Mouse (Mus musculus) bone marrow macrophage, adult 2 months (primary cell): ENCODE measurements around the gene Ssr3. TPM values are rescaled to one million over a fixed set of nuclear protein-coding genes. Genes with fewer than 3 reads are reported as not detected.
A peak's percentile ranks its signal among the peaks of the same experiment; 100 is the strongest.

ENCODE experiments used
- H3K27ac ChIP-seq: 2 replicates; pipeline ENCODE4 v1.5.1; 2012; ENCODE audit warnings: low read depth, low read length; ENCODE audit not compliant: insufficient read depth
- H3K4me1 ChIP-seq: 2 replicates; pipeline ENCODE4 v1.6.1; 2012; ENCODE audit warnings: low read length; ENCODE audit not compliant: control insufficient read depth, insufficient read depth
- H3K4me3 ChIP-seq: 2 replicates; pipeline ENCODE4 v1.5.1; 2012; ENCODE audit warnings: mild to moderate bottlenecking, low read length, moderate library complexity; ENCODE audit not compliant: insufficient read depth
- CTCF ChIP-seq: IDR thresholded peaks from 2 replicates; pipeline ENCODE4 v1.5.1; 2012; ENCODE audit warnings: low read depth, mild to moderate bottlenecking, low read length, moderate library complexity
- POLR2A ChIP-seq: IDR thresholded peaks from 2 replicates; pipeline ENCODE4 v1.6.1; 2012; ENCODE audit warnings: mild to moderate bottlenecking, low read depth, low read length, borderline replicate concordance
- polyA plus RNA-seq: library from polyadenylated mRNA; stranded (reverse); fragments of >200 nt; gene quantifications from 2 replicates; pipeline ENCODE4 v1.2.4, GENCODE M21; 2012; ENCODE audit not compliant: missing spikeins, insufficient read depth, insufficient read length

Ssr3 gene
- polyA plus RNA-seq, 1 experiment = 168 TPM

GRCm38 (mm10) chr3:65358841-65359240, 33.6 kb downstream of the Ssr3 start:
- TF ChIP-seq CTCF (no peak), POLR2A (no peak)
- Histone ChIP-seq H3K4me1 (peaks cover 9% of the 10 kb centered on the region), H3K27ac (no peak overlapping the region), H3K4me3 (no peak overlapping the region)

GRCm38 (mm10) chr3:65358275-65358674, 34.1 kb downstream of the Ssr3 start:
- Histone ChIP-seq H3K4me3 (no peak overlapping the region), H3K4me1 (peaks cover 13% of the 10 kb centered on the region), H3K27ac (no peak overlapping the region)
- TF ChIP-seq POLR2A (no peak), CTCF (no peak)

GRCm38 (mm10) chr3:65355479-65355878, 36.9 kb downstream of the Ssr3 start:
- Histone ChIP-seq H3K4me3 (no peak overlapping the region), H3K4me1 (peaks cover 27% of the 10 kb centered on the region), H3K27ac (no peak overlapping the region)
- TF ChIP-seq POLR2A = no peak
- TF ChIP-seq CTCF = no peak

DNA sequence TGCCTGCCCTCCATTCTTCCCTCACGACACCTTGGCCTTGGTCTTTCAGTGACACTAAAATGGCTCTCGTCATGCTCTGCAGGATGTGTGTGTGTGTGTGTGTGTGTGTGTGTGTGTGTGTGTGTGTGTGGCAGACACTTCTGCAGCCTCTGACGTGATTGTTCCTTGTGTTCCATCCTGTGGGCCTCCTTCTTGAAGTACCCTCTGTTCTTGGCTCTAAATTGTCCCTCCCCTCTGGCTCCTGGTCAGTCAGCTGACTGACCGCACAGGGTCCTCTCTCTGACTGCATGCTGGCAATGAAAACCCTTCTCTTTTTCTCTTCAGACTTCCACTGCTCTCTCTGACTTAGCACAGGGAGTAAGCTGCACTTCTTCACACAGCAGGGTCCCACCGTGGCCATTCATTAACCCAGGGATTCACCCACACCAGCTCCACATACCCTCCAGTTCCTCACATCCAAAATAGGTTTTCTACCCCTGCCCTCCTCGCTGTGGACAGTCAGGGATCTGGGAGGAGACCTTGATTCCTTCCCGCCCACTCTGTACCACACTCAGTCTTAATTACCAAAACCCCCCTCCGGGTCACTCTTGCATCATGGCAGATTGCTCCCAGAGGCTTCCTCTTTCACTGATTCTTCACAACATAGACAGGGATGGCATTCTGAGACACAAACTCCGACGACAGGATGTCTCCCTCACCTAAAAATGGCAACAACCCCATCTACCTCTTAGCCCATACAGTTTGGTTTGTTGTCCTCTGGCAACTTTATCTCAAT, 39.0 kb downstream of the Ssr3 start:
- Histone ChIP-seq H3K4me3 (no peak overlapping the region), H3K27ac (no peak overlapping the region), H3K4me1 (peaks cover 27% of the 10 kb centered on the region)
- TF ChIP-seq CTCF = no peak
- TF ChIP-seq POLR2A = no peak

- no peak for TF ChIP-seq POLR2A
- no peak for TF ChIP-seq CTCF
- Histone ChIP-seq H3K4me1 (peaks cover 27% of the 10 kb centered on the region), H3K27ac (peak overlapping the region; percentile 52; the same call in 1 of the 2 replicates), H3K4me3 (no peak overlapping the region)
Observed at GRCm38 (mm10) chr3:65352278-65353127, 39.9 kb downstream of the Ssr3 start.

GRCm38 (mm10) chr3:65346176-65346575, 46.2 kb downstream of the Ssr3 start:
- Histone ChIP-seq H3K27ac (no peak overlapping the region), H3K4me3 (no peak overlapping the region), H3K4me1 (no peaks in the 10 kb centered on the region; the same call in 1 of the 2 replicates)
- no peak for TF ChIP-seq CTCF
- no peak for TF ChIP-seq POLR2A

DNA sequence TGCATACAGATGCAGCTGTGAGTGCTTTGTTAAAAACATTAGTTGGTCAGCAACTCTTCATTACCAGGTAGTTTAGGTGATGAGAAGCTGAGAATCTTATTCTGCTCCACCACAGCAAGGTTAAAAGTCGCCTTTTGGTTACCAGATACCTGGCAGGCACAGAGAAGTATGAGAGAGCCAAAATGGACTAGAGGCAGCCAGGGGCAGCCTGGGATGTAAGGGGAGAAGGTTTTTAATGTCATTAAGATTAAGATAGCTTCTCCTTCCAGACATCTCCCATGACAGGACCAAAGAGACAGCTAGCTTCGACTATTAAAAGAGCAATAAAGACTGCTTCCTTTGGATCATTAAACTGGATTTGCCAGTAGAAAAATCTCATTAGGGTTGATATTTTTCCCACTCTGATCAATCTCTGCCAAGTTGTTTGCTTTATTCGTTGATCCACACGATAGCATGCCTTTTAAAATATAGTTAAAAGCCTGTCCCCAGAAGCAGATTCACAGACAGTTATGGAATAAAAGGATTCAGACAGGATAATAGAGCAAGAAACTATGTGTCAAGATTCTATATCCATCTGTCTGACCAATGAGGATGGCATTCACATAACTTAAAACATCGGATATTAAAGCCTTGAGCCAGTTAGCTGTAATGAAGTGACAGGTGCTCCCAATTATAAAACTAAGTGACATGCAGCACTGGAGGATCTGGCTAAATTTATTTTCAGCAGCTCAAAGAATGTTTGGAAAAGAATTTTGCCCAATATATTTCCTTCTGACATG, 52.1 kb downstream of the Ssr3 start:
- no peak for TF ChIP-seq CTCF
- no peak for TF ChIP-seq POLR2A
- Histone ChIP-seq H3K4me3 (no peak overlapping the region), H3K27ac (no peak overlapping the region), H3K4me1 (no peaks in the 10 kb centered on the region)

DNA sequence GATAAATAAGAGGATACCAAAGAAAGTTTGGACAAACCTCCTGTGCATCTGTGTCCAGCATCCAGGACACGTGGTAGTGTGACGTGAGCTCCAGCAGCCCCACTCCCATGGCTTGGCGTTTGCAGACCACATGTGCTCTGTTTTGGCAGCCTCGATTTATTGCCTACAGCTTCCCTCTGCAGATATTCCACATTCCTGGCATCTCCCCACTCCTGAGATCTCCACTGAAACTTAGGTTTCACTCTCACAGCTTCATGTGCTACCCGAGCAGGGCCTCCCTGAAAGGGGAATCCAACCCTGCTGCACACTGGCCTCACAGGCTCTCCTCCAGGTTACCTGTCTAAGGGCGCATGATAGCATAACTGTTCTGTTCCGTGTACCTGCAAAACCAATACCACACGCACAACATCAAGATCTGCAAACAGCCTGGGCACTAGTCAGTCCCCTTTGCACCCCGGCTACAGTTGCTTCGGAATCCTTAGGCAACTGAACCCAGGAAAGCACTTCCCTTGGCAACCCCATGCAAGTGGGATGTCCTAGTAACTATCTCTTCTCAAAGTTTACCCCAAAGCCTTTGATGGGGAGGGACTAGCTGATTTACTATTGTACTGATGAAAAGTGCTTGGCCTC, 54.5 kb downstream of the Ssr3 start:
- H3K4me3 ChIP-seq = no peak overlapping the region
- no peak for TF ChIP-seq POLR2A
- no peak for TF ChIP-seq CTCF
- no peak overlapping the region for H3K27ac ChIP-seq
- H3K4me1 ChIP-seq = no peaks in the 10 kb centered on the region

Other genes starting within 250 kb of the Ssr3 start
- 24.6 and 26.1 TPM in 2 replicates for gene Tiparp, start 135.8 kb upstream of the Ssr3 start, polyA plus RNA-seq